Mouse (Mus musculus) heart, embryonic 12.5 days (tissue): ENCODE results near the gene Pcsk2. TPM values are rescaled to one million over a fixed set of nuclear protein-coding genes. Genes with fewer than 3 reads are reported as not detected.

ENCODE experiments used
- ATAC-seq: fragments of 200-750 bp; cut with Nextera tagmentation; 2 replicates; pipeline ENCODE4 v1.8.0; 2017; ENCODE audit warnings: moderate TSS enrichment, moderate library complexity; ENCODE audit not compliant: insufficient number of reproducible peaks, low FRiP score
- H3K27ac ChIP-seq: fragments of 300-500 bp; sonication (generic); 2 replicates; pipeline ENCODE4 v1.5.1; 2016; ENCODE audit warnings: mild to moderate bottlenecking, moderate library complexity; ENCODE audit not compliant: poor library complexity, severe bottlenecking
- H3K27me3 ChIP-seq: fragments of 300-500 bp; sonication (generic); replicated peaks from 2 replicates; pipeline ENCODE4 v1.6.1; 2016; ENCODE audit warnings: mild to moderate bottlenecking, moderate library complexity
- H3K36me3 ChIP-seq: fragments of 300-500 bp; sonication (generic); 2 replicates; pipeline ENCODE4 v1.6.1; 2016; ENCODE audit warnings: mild to moderate bottlenecking, moderate library complexity
- H3K4me1 ChIP-seq: fragments of 300-500 bp; sonication (generic); replicated peaks from 2 replicates; pipeline ENCODE4 v1.6.1; 2016; ENCODE audit warnings: mild to moderate bottlenecking
- H3K4me2 ChIP-seq: fragments of 300-500 bp; sonication (generic); 2 replicates; pipeline ENCODE4 v1.6.1; 2016; ENCODE audit warnings: mild to moderate bottlenecking, moderate library complexity
- H3K4me3 ChIP-seq: fragments of 300-500 bp; sonication (generic); 2 replicates; pipeline ENCODE4 v1.5.1; 2016; ENCODE audit warnings: mild to moderate bottlenecking
- H3K9ac ChIP-seq: fragments of 300-500 bp; sonication (generic); 2 replicates; pipeline ENCODE4 v1.6.1; 2016; ENCODE audit warnings: mild to moderate bottlenecking, moderate library complexity
- H3K9me3 ChIP-seq: fragments of 300-500 bp; sonication (generic); replicated peaks from 2 replicates; pipeline ENCODE4 v1.6.1; 2016; ENCODE audit warnings: mild to moderate bottlenecking, moderate library complexity
- WGBS: fragments of 180-500 bp; shearing (Covaris S2); methylation state at CpG from one replicate; pipeline ENCODE4 v1.1.7; 2016; 5-methylcytosine and 5-hydroxymethylcytosine counted together
- polyA plus RNA-seq: library from polyadenylated mRNA; unstranded; fragments of >200 nt; fragmentation: Nextera tagmentation; extraction: Ambion mirVana; gene quantifications from 2 replicates; pipeline ENCODE4 v1.2.1, GENCODE M21; 2016

Gene Pcsk2
- polyA plus RNA-seq, 1 experiment from 2014 or later = not detected

DNA sequence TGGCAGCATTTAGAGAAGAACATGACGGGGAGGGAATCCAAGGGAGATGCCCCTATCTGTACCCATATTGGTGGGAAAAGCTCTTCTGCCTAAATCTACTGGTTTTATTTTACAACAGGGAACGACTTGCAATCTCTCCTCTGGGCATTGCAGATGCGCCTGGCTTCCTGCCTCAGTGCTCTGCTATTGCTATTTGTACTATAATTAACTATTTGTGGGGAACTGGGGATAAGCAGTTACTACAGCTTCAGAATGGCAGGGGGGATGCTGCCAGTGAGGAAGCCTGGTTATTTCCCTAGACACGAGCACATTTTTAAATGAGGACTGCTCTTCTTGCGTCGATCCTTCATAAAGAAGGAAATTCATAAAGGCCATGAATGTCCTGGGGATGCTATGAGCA is 39.4 kb downstream of the Pcsk2 start:
- no peaks in the 10 kb centered on the region for H3K36me3 ChIP-seq
- ATAC-seq = no peak
- H3K9me3 ChIP-seq = no peaks in the 10 kb centered on the region
- WGBS = 70% methylated on average over 6 of the region's 6 CpGs
- no peak overlapping the region for H3K27ac ChIP-seq
- H3K27me3 ChIP-seq = no peaks in the 10 kb centered on the region
- no peak overlapping the region for H3K4me2 ChIP-seq
- no peak overlapping the region for H3K4me3 ChIP-seq
- no peaks in the 10 kb centered on the region for H3K4me1 ChIP-seq
- H3K9ac ChIP-seq = no peak overlapping the region

DNA sequence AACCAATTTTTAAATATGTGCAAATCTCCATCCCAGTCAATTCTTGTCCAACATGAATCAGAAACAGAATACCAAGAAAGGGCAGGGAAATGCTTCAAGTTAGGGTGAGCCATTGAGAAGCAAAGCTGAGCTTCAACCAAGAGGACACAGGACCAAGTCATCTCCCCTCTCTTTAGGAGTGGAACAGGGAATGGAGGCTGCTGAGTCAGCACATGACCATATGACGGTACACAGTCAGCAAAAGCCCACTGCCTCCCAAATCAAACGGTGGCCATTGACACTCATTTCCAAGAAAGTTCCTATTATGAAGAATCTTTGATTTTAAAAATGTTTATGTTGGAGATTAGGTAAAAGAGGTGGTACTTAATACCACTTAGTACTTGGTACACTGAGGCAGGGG is 44.4 kb downstream of the Pcsk2 start:
- 79% methylated on average over 2 of the region's 2 CpGs for WGBS
- no peaks in the 10 kb centered on the region for H3K4me1 ChIP-seq
- no peak overlapping the region for H3K9ac ChIP-seq
- H3K27ac ChIP-seq = no peak overlapping the region
- no peaks in the 10 kb centered on the region for H3K27me3 ChIP-seq
- H3K9me3 ChIP-seq = no peaks in the 10 kb centered on the region
- no peak overlapping the region for H3K4me3 ChIP-seq
- H3K4me2 ChIP-seq = no peak overlapping the region
- H3K36me3 ChIP-seq = no peaks in the 10 kb centered on the region
- ATAC-seq = no peak

DNA sequence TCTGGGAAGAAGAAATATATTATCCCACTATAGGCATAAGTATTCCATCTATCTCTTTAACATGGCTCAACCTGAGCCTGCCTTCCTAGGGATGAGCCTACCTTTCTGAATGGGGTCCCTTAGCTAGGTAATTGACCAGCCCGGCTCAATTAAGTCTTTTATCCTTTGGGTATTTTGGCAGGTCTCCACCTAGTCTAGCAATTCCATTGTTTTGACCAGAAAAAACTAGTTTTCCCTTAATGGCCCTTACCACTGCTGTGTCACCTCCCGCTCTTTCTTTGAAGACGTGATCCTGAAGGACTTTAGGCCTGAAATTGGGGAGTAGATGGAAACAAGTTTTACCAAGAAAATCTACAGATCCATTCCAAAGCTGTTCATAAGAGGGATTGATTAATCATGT is 57.1 kb downstream of the Pcsk2 start:
- no peaks in the 10 kb centered on the region for H3K9me3 ChIP-seq
- H3K9ac ChIP-seq = no peak overlapping the region
- no peak for ATAC-seq
- WGBS = 64% methylated on average over 3 of the region's 3 CpGs
- no peak overlapping the region for H3K4me3 ChIP-seq
- no peak overlapping the region for H3K27ac ChIP-seq
- no peaks in the 10 kb centered on the region for H3K27me3 ChIP-seq
- H3K36me3 ChIP-seq = no peaks in the 10 kb centered on the region
- H3K4me1 ChIP-seq = no peaks in the 10 kb centered on the region
- H3K4me2 ChIP-seq = no peak overlapping the region

DNA sequence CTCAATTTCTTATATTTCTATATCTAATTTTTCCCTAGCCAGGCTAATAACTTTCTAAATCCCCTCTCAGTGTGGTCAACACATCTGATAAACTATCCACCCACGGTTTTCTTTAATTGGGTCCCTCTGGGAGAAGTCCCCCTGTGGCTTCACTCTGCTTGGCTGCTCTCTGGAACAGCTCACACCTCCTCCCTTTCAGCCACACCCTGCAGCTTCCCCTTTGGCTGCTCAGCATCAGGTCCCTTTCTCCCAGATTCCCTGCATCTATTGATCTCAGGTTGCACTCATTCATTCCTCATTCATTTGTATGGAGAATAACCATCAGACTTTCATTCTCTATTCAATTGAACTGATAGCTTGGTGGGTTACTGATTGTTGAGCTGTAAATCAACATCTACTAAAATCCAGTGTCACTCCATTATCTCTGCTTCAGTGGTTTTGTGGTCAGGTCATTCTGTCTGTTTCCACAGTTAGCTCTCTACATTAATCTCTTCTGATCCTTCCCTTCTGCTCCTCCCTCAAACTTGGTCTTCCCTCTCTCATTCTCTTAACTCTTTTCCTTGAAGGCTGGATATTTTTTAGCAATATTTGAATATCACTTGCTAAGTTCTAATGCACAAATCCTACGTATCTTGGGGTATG is 58.0 kb downstream of the Pcsk2 start:
- no peaks in the 10 kb centered on the region for H3K36me3 ChIP-seq
- H3K9me3 ChIP-seq = no peaks in the 10 kb centered on the region
- no peak overlapping the region for H3K9ac ChIP-seq
- WGBS = 36% methylated on average over 2 of the region's 2 CpGs
- H3K27me3 ChIP-seq = no peaks in the 10 kb centered on the region
- ATAC-seq = no peak
- H3K4me1 ChIP-seq = no peaks in the 10 kb centered on the region
- H3K4me3 ChIP-seq = no peak overlapping the region
- no peak overlapping the region for H3K4me2 ChIP-seq
- H3K27ac ChIP-seq = no peak overlapping the region

DNA sequence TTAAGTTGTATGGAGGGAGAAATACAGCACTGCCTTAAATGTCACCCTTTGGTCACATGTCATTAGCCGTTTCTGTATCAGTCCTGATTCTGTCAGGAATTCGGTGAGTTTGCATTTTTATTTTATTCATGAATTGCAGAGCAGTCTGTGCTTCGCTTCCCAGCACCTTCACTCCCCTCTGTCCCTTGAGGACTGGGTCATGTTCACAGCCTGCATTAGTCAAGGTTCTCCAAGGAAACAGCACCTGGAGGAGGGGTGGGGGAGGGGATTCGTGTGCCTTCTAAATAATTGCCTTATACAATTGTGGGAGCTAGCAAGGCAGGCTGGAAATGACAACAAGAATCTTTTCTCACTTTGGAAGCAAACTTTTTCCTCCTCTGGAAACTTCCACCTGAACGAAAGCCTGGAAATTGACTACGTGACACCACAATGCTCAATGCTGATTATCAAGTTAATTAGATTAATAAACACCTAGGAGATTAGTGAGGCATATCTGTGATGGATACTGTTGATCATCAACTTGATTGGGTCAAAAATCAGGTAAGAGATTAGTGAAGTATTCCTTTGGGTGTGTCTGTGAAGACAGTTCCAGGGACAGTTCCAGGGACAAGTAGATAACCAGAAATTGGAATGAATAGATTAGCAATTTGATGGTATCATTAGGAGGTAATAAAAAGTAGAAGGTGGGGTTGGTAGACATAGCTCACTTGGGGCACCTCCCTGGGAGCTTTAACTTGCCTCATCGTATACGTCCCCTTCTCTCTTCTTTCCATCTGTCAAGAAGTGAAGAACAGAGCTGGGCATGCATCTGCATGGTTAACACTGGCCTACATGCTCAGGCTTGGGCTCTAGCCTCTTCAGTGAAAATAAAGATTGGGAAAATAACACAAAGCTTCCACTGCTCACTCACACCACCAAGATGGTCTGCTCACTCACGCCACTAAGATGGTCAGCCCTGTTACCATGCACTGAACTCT is 64.7 kb downstream of the Pcsk2 start:
- Histone ChIP-seq H3K27ac (no peak overlapping the region), H3K27me3 (no peaks in the 10 kb centered on the region), H3K4me3 (no peak overlapping the region), H3K4me1 (no peaks in the 10 kb centered on the region), H3K9me3 (no peaks in the 10 kb centered on the region), H3K36me3 (no peaks in the 10 kb centered on the region), H3K9ac (no peak overlapping the region), H3K4me2 (no peak overlapping the region)
- WGBS = 64% methylated on average over 9 of the region's 9 CpGs
- ATAC-seq = no peak

DNA sequence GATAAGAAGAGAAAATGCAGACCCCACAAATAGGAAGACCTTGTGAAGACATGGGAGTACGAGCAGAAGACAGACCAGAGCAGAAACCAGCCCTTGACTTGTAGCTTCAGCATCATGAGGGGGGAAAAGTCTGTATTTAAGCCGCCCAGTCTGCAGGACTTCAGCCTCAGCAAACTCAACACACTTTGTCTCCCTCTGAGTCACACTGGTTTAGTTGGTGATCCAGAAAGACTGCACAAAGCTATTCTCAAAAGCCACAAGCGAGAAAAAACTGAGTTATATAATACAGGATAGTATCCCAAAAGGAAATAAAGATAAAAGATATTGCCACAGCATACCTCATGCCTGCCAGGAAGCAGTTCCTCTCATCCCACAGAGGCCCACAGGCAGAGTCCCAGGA is 67.5 kb downstream of the Pcsk2 start:
- Histone ChIP-seq H3K4me2 (no peak overlapping the region), H3K27me3 (no peaks in the 10 kb centered on the region), H3K27ac (no peak overlapping the region), H3K4me3 (no peak overlapping the region), H3K36me3 (no peaks in the 10 kb centered on the region), H3K9me3 (no peaks in the 10 kb centered on the region), H3K4me1 (no peaks in the 10 kb centered on the region), H3K9ac (no peak overlapping the region)
- ATAC-seq = no peak
- 54% methylated on average over 3 of the region's 3 CpGs for WGBS

DNA sequence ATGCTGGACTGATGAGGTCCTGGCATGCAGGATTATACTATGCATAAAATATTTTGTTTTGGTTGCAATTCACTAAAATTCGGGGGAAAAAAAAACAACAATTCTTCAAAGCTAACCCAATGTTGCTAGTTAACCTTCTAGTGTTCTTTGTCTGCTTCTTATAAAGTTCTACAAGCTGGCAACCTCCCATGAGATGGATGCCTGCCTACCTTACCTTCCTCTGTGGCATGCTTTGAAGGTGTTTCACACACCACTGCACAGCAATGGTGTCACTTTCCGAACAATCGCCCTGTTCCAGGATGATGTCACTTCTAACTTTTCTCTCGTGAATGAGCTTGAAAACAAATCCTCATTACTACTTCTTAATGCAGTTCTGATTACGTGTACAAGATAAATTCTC is 68.8 kb downstream of the Pcsk2 start:
- Histone ChIP-seq H3K36me3 (no peaks in the 10 kb centered on the region), H3K4me1 (no peaks in the 10 kb centered on the region), H3K27me3 (no peaks in the 10 kb centered on the region), H3K9ac (no peak overlapping the region), H3K4me2 (no peak overlapping the region), H3K9me3 (no peaks in the 10 kb centered on the region), H3K4me3 (no peak overlapping the region), H3K27ac (no peak overlapping the region)
- WGBS = 72% methylated on average over 5 of the region's 5 CpGs
- ATAC-seq = no peak

DNA sequence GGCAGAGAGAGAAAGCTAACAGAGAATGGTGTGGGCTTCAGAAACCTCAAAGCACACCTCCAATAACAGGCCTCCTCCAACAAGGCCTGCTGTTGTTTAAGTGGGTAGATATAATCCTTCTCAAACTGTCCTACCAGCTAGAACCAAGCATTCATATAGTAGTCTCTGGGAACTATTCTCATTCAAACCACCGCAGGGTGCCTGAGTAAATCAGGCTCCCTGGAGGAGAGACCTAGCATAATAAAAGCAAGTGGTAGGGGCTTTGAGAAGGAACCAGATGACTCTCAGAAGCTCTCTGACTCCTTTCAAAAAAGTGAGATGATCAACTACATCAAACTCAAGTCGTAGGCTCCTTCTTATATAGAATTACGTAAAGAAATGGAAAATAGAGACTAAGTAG is 75.0 kb downstream of the Pcsk2 start:
- H3K4me3 ChIP-seq = no peak overlapping the region
- no peak for ATAC-seq
- H3K9me3 ChIP-seq = no peaks in the 10 kb centered on the region
- H3K27ac ChIP-seq = no peak overlapping the region
- H3K27me3 ChIP-seq = no peaks in the 10 kb centered on the region
- no peak overlapping the region for H3K9ac ChIP-seq
- H3K4me1 ChIP-seq = no peaks in the 10 kb centered on the region
- no peak overlapping the region for H3K4me2 ChIP-seq
- no peaks in the 10 kb centered on the region for H3K36me3 ChIP-seq
- WGBS = 44% methylated on average over 3 of the region's 3 CpGs

DNA sequence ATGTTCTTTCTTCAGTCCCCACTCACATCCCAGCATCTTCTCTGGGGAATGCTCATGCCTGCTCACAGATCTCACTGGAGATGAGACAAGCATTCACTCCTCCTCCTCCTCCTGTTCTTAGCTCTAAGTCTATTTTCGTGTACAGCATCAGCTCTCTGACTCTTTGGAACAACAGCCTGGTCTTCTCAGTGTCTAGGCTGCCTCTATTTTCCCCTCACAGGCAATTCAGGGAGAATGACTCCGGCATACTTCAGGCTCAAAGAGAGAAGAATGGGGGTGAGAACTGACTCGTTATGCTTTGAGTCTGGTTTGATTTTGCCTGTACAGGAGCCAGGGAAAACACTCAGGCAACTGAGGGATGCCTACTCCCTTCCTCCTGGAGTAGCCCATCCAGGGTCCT is 78.0 kb downstream of the Pcsk2 start:
- H3K4me1 ChIP-seq = no peaks in the 10 kb centered on the region
- WGBS = 60% methylated on average over 3 of the region's 3 CpGs
- no peaks in the 10 kb centered on the region for H3K27me3 ChIP-seq
- ATAC-seq = no peak
- H3K9me3 ChIP-seq = no peaks in the 10 kb centered on the region
- H3K4me2 ChIP-seq = no peak overlapping the region
- H3K27ac ChIP-seq = no peak overlapping the region
- H3K36me3 ChIP-seq = no peaks in the 10 kb centered on the region
- no peak overlapping the region for H3K4me3 ChIP-seq
- no peak overlapping the region for H3K9ac ChIP-seq

DNA sequence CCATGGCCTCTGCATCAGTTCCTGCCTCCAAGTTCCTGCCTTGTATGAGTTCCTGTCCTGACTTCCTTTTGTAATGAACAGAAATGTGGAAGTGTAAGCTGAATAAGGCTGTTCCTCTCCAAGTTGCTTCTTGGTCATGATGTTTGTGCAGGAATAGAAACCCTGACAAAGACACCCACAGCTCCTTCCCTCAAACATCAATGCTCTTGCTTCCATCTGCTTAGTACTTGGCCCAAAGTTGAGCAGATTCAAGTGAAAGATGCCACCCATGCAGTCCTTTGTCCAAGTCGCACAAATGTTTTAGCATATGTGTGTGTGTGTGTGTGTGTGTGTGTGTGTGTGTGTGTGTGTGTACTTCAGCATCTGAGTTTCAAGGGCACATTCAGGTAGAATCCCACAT is 97.3 kb downstream of the Pcsk2 start:
- Histone ChIP-seq H3K36me3 (no peaks in the 10 kb centered on the region), H3K9ac (no peak overlapping the region), H3K9me3 (no peaks in the 10 kb centered on the region), H3K4me1 (no peaks in the 10 kb centered on the region), H3K4me2 (no peak overlapping the region), H3K4me3 (no peak overlapping the region), H3K27ac (no peak overlapping the region), H3K27me3 (no peaks in the 10 kb centered on the region)
- no peak for ATAC-seq
- WGBS = 72% methylated on average over 1 of the region's 1 CpGs

DNA sequence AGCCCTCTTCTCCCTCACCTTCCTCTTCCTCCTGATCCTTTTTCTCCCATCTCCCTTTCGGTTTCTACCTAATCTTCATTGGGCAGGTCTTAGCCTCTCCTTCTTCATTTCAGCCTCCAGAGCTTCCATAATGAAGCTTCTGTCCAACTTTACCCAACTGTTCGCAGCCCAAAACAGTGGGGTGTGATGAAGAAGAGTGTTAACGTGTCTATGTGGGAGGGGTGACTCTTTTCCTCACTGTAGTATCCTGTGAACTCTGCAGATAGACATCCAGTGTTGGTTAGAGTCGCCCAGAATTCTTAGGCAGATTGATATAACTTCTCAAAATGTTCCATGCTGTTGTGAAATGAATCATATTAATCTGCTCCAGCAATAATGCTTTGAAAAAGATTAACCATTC is 98.4 kb downstream of the Pcsk2 start:
- Histone ChIP-seq H3K4me1 (no peaks in the 10 kb centered on the region), H3K27ac (no peak overlapping the region), H3K9me3 (no peaks in the 10 kb centered on the region), H3K4me2 (no peak overlapping the region), H3K27me3 (no peaks in the 10 kb centered on the region), H3K36me3 (no peaks in the 10 kb centered on the region), H3K9ac (no peak overlapping the region), H3K4me3 (no peak overlapping the region)
- WGBS = 63% methylated on average over 4 of the region's 4 CpGs
- ATAC-seq = no peak
